Mouse (Mus musculus): ENCODE data around the gene B830017H08Rik. TPM values are rescaled to one million over a fixed set of nuclear protein-coding genes. Genes with fewer than 3 reads are reported as not detected.

Gene B830017H08Rik
- 0.21 and 0.37 TPM in 2 replicates for polyA plus RNA-seq (2014; fragmentation: Nextera tagmentation; extraction: Ambion mirVana)

DNA sequence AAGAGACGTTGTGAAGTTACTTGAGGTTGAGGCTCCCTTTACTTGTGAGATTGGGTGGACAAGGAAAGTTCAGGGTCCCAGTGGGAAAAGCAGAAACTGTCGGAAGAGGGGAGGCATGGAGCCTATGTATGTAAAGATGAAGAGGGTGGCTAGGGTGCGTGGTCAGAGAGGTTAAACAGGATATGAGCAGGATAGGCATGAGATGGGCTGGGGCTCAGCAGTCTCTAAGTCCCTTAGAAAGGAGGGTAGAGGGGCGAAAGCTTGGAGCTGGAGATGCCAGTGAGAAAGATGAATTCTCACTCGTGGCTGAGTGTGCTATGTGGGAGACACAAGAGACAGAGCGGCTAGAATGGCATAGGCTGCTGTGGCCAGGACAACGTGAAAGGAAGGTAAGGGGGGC, at the start of gene B830017H08Rik:
Gene B830017H08Rik (plus strand): TSS at position 301 of the 400 bp plus-strand sequence.
- Histone ChIP-seq H3K9me3 (ENCODE audit: control insufficient read depth, low read length) (no peaks in the 10 kb centered on the region), H3K4me2 (peak within 1 kb of the TSS; percentile 59), H3K9ac (ENCODE audit: low read length) (peak within 1 kb of the TSS; percentile 37), H3K4me3 (ENCODE audit: low read depth, low read length) (peak within 1 kb of the TSS; percentile 57), H3K27ac (ENCODE audit: low read depth, low read length) (no peak within 1 kb of the TSS), H3K27me3 (ENCODE audit: control insufficient read depth, insufficient read depth, low read length) (peaks cover 62% of the 10 kb centered on the region), H3K36me3 (ENCODE audit: control insufficient read depth, insufficient read depth, low read length) (no peaks in the 10 kb centered on the region), H3K4me1 (ENCODE audit: control insufficient read depth, insufficient read depth, low read length) (peaks cover 6% of the 10 kb centered on the region)
- 17% methylated on average over 7 of the region's 7 CpGs for WGBS
- DNase-seq (ENCODE audit: low spot score, missing footprints): no peak
- ATAC-seq (ENCODE audit: low FRiP score): no peak

DNA sequence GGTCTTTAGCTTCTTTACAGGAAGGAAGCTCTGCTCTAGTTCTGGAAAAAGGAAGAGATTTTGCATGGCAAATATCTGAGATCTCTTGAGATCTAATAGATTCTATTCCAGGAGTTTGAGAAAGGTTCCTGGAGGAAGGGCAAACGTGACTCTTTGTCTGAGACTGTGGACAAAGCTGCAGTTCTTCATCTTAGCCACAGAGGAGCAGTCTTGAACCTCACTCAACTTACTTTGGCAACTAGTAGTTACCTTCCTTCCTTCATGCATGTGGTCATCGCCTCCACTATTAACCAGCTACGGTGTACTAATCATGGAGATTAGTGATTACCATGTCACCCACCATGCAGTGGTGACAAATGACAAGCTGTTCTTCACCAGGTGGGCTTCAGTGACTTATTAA, 47.6 kb upstream of the B830017H08Rik start:
- Histone ChIP-seq H3K9me3 (ENCODE audit: control insufficient read depth, low read length) (no peaks in the 10 kb centered on the region), H3K9ac (ENCODE audit: low read length) (no peak overlapping the region), H3K36me3 (ENCODE audit: control insufficient read depth, insufficient read depth, low read length) (peaks cover 8% of the 10 kb centered on the region; the same call in 1 of the 2 replicates), H3K27ac (ENCODE audit: low read depth, low read length) (no peak overlapping the region), H3K4me2 (no peak overlapping the region), H3K27me3 (ENCODE audit: control insufficient read depth, insufficient read depth, low read length) (no peaks in the 10 kb centered on the region), H3K4me1 (ENCODE audit: control insufficient read depth, insufficient read depth, low read length) (no peaks in the 10 kb centered on the region), H3K4me3 (ENCODE audit: low read depth, low read length) (no peak overlapping the region)
- ATAC-seq (ENCODE audit: low FRiP score) (no peak), DNase-seq (ENCODE audit: low spot score, missing footprints) (no peak)
- 65% methylated on average over 3 of the region's 3 CpGs for WGBS

DNA sequence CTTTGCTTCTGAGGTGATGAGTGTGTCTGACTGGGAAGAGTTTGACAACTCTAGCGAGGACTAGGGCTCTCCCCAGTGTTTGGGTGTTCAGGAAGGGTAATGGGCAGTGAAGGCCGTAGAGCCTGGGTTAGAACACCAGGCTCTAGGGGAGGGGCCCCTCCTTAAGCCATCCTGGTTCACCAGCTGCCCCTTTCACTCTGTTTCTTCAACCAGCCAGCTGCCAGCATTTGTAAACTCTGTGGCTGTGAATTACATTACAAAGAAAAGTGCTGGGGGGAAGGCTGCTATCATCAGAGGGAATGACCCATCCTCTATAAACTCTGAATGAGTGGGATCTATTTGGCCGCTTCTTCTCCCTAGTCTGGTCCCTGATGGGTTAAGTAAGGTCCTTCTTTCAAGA, 40.2 kb upstream of the B830017H08Rik start:
- DNase-seq (ENCODE audit: low spot score, missing footprints): no peak
- Histone ChIP-seq H3K27ac (ENCODE audit: low read depth, low read length) (no peak overlapping the region), H3K4me1 (ENCODE audit: control insufficient read depth, insufficient read depth, low read length) (peaks cover 2% of the 10 kb centered on the region), H3K27me3 (ENCODE audit: control insufficient read depth, insufficient read depth, low read length) (peaks cover 25% of the 10 kb centered on the region), H3K4me3 (ENCODE audit: low read depth, low read length) (no peak overlapping the region), H3K9ac (ENCODE audit: low read length) (no peak overlapping the region), H3K36me3 (ENCODE audit: control insufficient read depth, insufficient read depth, low read length) (peaks cover 7% of the 10 kb centered on the region; the same call in 1 of the 2 replicates), H3K4me2 (no peak overlapping the region), H3K9me3 (ENCODE audit: control insufficient read depth, low read length) (no peaks in the 10 kb centered on the region)
- WGBS: 75% methylated on average over 3 of the region's 3 CpGs
- no peak for ATAC-seq (ENCODE audit: low FRiP score)

DNA sequence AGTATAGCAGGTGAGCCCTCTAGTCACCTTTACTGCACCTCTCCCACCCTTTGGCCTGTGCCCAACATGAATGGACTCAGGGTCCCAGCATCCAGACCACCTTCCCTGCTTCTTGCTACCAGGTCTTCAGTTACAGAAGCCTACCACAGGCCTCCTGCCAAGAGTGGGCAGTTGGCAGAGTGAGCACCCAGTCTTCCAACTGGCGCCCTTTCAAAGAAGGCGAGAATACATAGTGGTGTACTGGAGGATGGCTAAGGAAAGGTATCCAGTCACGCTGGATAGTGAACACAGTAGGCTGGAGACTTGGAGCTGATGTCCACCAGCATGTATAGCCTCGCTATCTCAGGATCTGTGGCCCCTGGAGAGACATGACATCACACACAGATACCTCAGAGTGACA, 38.9 kb upstream of the B830017H08Rik start:
- Histone ChIP-seq H3K36me3 (ENCODE audit: control insufficient read depth, insufficient read depth, low read length) (peaks cover 7% of the 10 kb centered on the region; the same call in 1 of the 2 replicates), H3K27me3 (ENCODE audit: control insufficient read depth, insufficient read depth, low read length) (peaks cover 38% of the 10 kb centered on the region), H3K27ac (ENCODE audit: low read depth, low read length) (no peak overlapping the region), H3K4me2 (no peak overlapping the region), H3K9me3 (ENCODE audit: control insufficient read depth, low read length) (no peaks in the 10 kb centered on the region), H3K4me3 (ENCODE audit: low read depth, low read length) (no peak overlapping the region), H3K9ac (ENCODE audit: low read length) (no peak overlapping the region), H3K4me1 (ENCODE audit: control insufficient read depth, insufficient read depth, low read length) (peaks cover 12% of the 10 kb centered on the region)
- WGBS: 87% methylated on average over 4 of the region's 4 CpGs
- DNase-seq (ENCODE audit: low spot score, missing footprints) (no peak), ATAC-seq (ENCODE audit: low FRiP score) (no peak)

DNA sequence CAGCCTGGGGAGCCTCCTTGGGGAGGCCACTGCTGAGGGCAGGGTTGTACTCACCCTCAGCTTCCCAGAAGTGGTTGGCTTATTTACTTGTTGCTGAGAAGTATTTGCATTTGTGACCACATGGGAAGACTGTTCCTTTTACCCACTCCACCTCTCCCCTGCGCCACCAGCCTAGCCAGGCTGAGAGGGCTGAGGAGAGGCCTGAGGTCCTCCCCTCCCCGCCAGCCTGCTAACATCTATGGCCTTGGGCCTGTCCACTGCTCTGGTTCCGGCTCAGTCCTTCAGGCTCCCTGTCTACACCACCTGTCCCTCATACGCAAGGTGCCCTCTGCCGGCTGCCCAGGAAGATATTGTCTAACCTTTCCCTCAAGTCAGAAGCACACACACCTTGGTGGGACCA, 37.3 kb upstream of the B830017H08Rik start:
- Histone ChIP-seq H3K9ac (ENCODE audit: low read length) (no peak overlapping the region), H3K9me3 (ENCODE audit: control insufficient read depth, low read length) (no peaks in the 10 kb centered on the region), H3K36me3 (ENCODE audit: control insufficient read depth, insufficient read depth, low read length) (peaks cover 4% of the 10 kb centered on the region; the same call in 1 of the 2 replicates), H3K27ac (ENCODE audit: low read depth, low read length) (no peak overlapping the region), H3K4me2 (no peak overlapping the region), H3K27me3 (ENCODE audit: control insufficient read depth, insufficient read depth, low read length) (peaks cover 53% of the 10 kb centered on the region), H3K4me3 (ENCODE audit: low read depth, low read length) (no peak overlapping the region), H3K4me1 (ENCODE audit: control insufficient read depth, insufficient read depth, low read length) (peaks cover 12% of the 10 kb centered on the region)
- DNase-seq (ENCODE audit: low spot score, missing footprints) (no peak), ATAC-seq (ENCODE audit: low FRiP score) (no peak)
- WGBS: 48% methylated on average over 5 of the region's 5 CpGs

DNA sequence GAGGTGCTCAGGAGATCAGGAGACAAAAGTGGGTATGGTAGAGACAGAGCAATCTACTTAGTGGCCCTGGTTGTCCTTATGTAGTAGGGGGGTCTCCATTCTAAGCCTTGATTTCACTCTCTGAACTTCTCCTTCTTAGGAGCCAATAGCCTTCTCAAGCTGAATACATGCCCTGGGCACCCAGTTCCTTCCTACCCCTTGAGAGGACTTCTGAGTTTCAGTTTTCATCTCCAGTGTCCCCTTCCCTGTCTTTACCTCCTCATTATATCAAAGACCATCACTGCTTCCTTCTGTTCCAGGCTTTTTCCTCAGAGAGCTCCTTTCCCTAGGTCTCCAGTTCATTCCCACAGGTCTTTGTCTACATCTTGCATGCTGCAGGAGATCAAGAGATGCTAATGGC, 36.4 kb upstream of the B830017H08Rik start:
- Histone ChIP-seq H3K9me3 (ENCODE audit: control insufficient read depth, low read length) (no peaks in the 10 kb centered on the region), H3K36me3 (ENCODE audit: control insufficient read depth, insufficient read depth, low read length) (peaks cover 4% of the 10 kb centered on the region; the same call in 1 of the 2 replicates), H3K27ac (ENCODE audit: low read depth, low read length) (no peak overlapping the region), H3K4me1 (ENCODE audit: control insufficient read depth, insufficient read depth, low read length) (peaks cover 12% of the 10 kb centered on the region), H3K4me2 (peak overlapping the region; percentile 75), H3K9ac (ENCODE audit: low read length) (peak overlapping the region; percentile 67; the same call in 1 of the 2 replicates), H3K27me3 (ENCODE audit: control insufficient read depth, insufficient read depth, low read length) (peaks cover 61% of the 10 kb centered on the region), H3K4me3 (ENCODE audit: low read depth, low read length) (peak overlapping the region; percentile 50; the same call in 1 of the 2 replicates)
- DNase-seq (ENCODE audit: low spot score, missing footprints) (no peak), ATAC-seq (ENCODE audit: low FRiP score) (no peak)

DNA sequence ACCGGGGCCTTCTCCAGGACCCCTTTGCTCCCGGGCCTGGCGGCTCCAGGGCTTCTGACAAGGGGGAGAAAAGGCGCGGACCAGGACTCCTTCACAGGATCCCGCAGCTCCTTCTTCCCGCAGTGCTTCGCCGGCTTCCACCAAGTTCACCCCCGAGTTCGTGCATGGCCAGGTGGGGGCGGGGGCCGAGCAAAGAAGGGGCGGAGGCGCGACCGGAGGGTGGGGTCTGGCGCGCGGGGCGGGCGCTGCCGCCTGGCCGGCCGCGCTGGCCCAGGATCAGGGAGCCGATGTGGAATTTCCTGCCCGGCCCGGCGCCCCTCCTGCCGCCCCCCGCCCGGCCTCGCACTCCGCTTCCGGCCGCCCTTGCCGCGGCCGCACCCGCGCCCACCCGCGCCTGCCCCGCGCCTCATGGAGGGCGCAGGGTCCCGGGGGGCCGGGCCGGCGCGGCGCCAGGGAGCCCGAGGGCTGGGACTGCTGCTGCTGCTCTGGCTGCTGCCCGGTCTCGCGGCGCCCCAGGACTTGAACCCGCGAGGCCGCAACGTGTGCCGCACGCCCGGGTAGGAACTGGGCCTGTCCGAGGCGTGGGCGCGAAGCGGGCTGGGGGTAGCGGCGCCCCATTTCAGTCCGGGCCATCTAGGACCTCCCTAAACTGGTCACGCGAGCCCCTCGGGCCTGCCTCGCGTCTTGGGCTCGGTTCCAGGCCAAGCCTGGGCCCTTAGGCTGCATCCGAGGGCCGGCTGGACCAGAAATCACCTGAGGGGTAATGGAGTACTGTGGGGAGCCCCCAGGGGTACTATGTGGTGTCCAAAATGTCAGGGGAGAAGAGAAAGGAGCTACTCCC, 35.7 kb upstream of the B830017H08Rik start, which contains the start of gene Scarf2:
Gene Scarf2 (plus strand): TSS at position 312 of the 841 bp plus-strand sequence.
- H3K9me3 ChIP-seq (ENCODE audit: control insufficient read depth, low read length): no peaks in the 10 kb centered on the region
- H3K4me2 ChIP-seq: peak within 1 kb of the TSS; percentile 75
- H3K27ac ChIP-seq (ENCODE audit: low read depth, low read length): no peak within 1 kb of the TSS
- ATAC-seq (ENCODE audit: low FRiP score) (peak; percentile 54), DNase-seq (ENCODE audit: low spot score, missing footprints) (peak; percentile 94)
- WGBS: 2% methylated on average over 54 of the region's 81 CpGs
- H3K9ac ChIP-seq (ENCODE audit: low read length): peak within 1 kb of the TSS; percentile 67
- peaks cover 1% of the 10 kb centered on the region; the same call in 1 of the 2 replicates for H3K36me3 ChIP-seq (ENCODE audit: control insufficient read depth, insufficient read depth, low read length)
- peaks cover 12% of the 10 kb centered on the region for H3K4me1 ChIP-seq (ENCODE audit: control insufficient read depth, insufficient read depth, low read length)
- H3K4me3 ChIP-seq (ENCODE audit: low read depth, low read length): peak within 1 kb of the TSS; percentile 50
- peaks cover 68% of the 10 kb centered on the region for H3K27me3 ChIP-seq (ENCODE audit: control insufficient read depth, insufficient read depth, low read length)

DNA sequence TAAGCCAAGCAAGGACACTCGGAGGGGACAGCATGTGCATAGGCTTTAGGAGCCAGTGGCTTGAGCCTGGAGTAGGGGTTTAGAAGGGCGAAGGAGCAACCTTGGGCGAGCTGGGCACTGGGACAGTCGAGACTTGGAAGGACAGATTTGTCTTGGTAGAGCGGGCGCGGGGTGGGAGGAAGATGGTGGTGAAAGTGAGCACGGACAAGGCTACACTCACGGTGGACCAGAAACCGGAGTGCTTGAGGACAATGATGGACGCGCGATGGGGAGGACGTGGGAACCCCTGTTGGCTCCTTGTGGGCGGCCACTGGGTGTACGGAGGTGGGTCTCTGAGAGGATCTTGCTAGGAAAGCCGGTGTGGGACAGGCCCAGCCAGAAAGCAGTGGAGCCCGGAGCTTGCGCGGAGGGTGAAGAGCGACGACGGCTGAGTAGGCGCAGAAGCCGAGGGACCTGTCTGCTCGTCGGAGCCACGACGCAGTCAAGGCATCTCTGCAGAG, 35.1 kb upstream of the B830017H08Rik start:
- Histone ChIP-seq H3K4me1 (ENCODE audit: control insufficient read depth, insufficient read depth, low read length) (peaks cover 17% of the 10 kb centered on the region), H3K27me3 (ENCODE audit: control insufficient read depth, insufficient read depth, low read length) (peaks cover 75% of the 10 kb centered on the region), H3K4me3 (ENCODE audit: low read depth, low read length) (peak overlapping the region; percentile 50), H3K27ac (ENCODE audit: low read depth, low read length) (no peak overlapping the region), H3K36me3 (ENCODE audit: control insufficient read depth, insufficient read depth, low read length) (no peaks in the 10 kb centered on the region), H3K4me2 (peak overlapping the region; percentile 75), H3K9me3 (ENCODE audit: control insufficient read depth, low read length) (no peaks in the 10 kb centered on the region), H3K9ac (ENCODE audit: low read length) (peak overlapping the region; percentile 67)
- WGBS: 3% methylated on average over 29 of the region's 29 CpGs
- DNase-seq (ENCODE audit: low spot score, missing footprints): peak; percentile 97
- peak; percentile 10; the same call in 1 of the 2 replicates for ATAC-seq (ENCODE audit: low FRiP score)
